Mouse (Mus musculus) CH12.LX (cell line): ENCODE results near the gene Hnrnpa0. TPM values are rescaled to one million over a fixed set of nuclear protein-coding genes. Genes with fewer than 3 reads are reported as not detected.

Experiments used
- DNase-seq: peaks from one replicate; pipeline ENCODE4 v3.0.0-alpha.2; 2013; ENCODE audit errors: extremely low read depth
- H3K27ac ChIP-seq: 2 replicates; pipeline ENCODE4 v1.5.1; 2012; ENCODE audit warnings: low read depth, mild to moderate bottlenecking, control low read depth, moderate library complexity; ENCODE audit not compliant: insufficient read depth
- H3K27me3 ChIP-seq: replicated peaks from 2 replicates; pipeline ENCODE3; 2012; ENCODE audit warnings: inconsistent platforms
- H3K36me3 ChIP-seq, 2 experiments: replicated peaks in 1 of 2; 2 replicates each; pipeline versions ENCODE3 to v1.6.1; 2012; ENCODE audit warnings: inconsistent platforms in 1 of 2, low read length in 1 of 2, mild to moderate bottlenecking in 1 of 2, mixed read lengths in 1 of 2, moderate library complexity in 1 of 2; ENCODE audit not compliant: control insufficient read depth in 1 of 2, insufficient read depth in 1 of 2
- H3K4me1 ChIP-seq, 2 experiments: 2 replicates each; pipeline ENCODE4 v1.6.1; 2012; ENCODE audit warnings: inconsistent platforms in 1 of 2, moderate library complexity in 1 of 2; ENCODE audit not compliant: insufficient read depth in 2 of 2, control insufficient read depth in 1 of 2
- H3K4me2 ChIP-seq: 2 replicates; pipeline ENCODE4 v1.6.1; 2012; ENCODE audit warnings: low read depth, mild to moderate bottlenecking, control low read depth; ENCODE audit not compliant: poor library complexity, insufficient read depth, severe bottlenecking
- H3K4me3 ChIP-seq, 3 experiments: fragments of 150-350 bp in 1 of 3; sonication (generic) in 1 of 3; replicated peaks in 1 of 3; 2 replicates each; pipeline versions ENCODE3 to v1.5.1; 2011 to 2012; ENCODE audit warnings: low read depth in 2 of 3, low read length in 2 of 3, mild to moderate bottlenecking in 2 of 3, moderate library complexity in 2 of 3, control low read depth in 1 of 3, improper control_type of control experiment in 1 of 3, inconsistent platforms in 1 of 3, mixed read lengths in 1 of 3; ENCODE audit not compliant: poor library complexity in 1 of 3
- H3K79me2 ChIP-seq: replicated peaks from 2 replicates; pipeline ENCODE4 v1.6.1; 2012; ENCODE audit warnings: mild to moderate bottlenecking, moderate library complexity; ENCODE audit not compliant: control insufficient read depth, poor library complexity, insufficient read depth, severe bottlenecking; ENCODE audit errors: extremely low read depth
- H3K9ac ChIP-seq: 2 replicates; pipeline ENCODE4 v1.6.1; 2012; ENCODE audit warnings: low read depth, mild to moderate bottlenecking, control low read depth, moderate library complexity; ENCODE audit not compliant: insufficient read depth
- H3K9me3 ChIP-seq: replicated peaks from 2 replicates; pipeline ENCODE3; 2012; ENCODE audit warnings: low read length, inconsistent platforms, mixed read lengths
- BHLHE40 ChIP-seq: IDR thresholded peaks from 2 replicates; pipeline ENCODE4 v1.6.1; 2011; ENCODE audit warnings: mild to moderate bottlenecking, low read depth, low read length, improper control_type of control experiment
- CHD1 ChIP-seq: IDR thresholded peaks from 2 replicates; pipeline ENCODE4 v1.6.1; 2012; ENCODE audit warnings: low read depth, low read length, improper control_type of control experiment, inconsistent platforms
- CTCF ChIP-seq, 2 experiments: IDR thresholded peaks in 1 of 2; conservative IDR thresholded peaks in 1 of 2; 2 replicates each; pipeline ENCODE4 v1.5.1; 2011 to 2012; ENCODE audit warnings: low read depth in 2 of 2, low read length in 2 of 2, improper control_type of control experiment in 1 of 2, inconsistent platforms in 1 of 2, mild to moderate bottlenecking in 1 of 2, moderate library complexity in 1 of 2
- E2F4 ChIP-seq: IDR thresholded peaks from 2 replicates; pipeline ENCODE4 v1.6.1; 2011; ENCODE audit warnings: low read depth, low read length, improper control_type of control experiment; ENCODE audit not compliant: insufficient replicate concordance
- ELF1 ChIP-seq: IDR thresholded peaks from 2 replicates; pipeline ENCODE4 v1.6.1; 2014; ENCODE audit warnings: low read depth, mild to moderate bottlenecking, inconsistent platforms, low read length, improper control_type of control experiment
- EP300 ChIP-seq: IDR thresholded peaks from 2 replicates; pipeline ENCODE4 v1.6.1; 2011; ENCODE audit warnings: low read length, improper control_type of control experiment
- ETS1 ChIP-seq: conservative IDR thresholded peaks from 2 replicates; pipeline ENCODE4 v1.6.1; 2012; ENCODE audit warnings: low read depth, mild to moderate bottlenecking, inconsistent platforms, low read length, improper control_type of control experiment, moderate library complexity
- IRF4 ChIP-seq: IDR thresholded peaks from 2 replicates; pipeline ENCODE4 v1.6.1; 2014; ENCODE audit warnings: low read depth, mild to moderate bottlenecking, inconsistent platforms, low read length, improper control_type of control experiment
- JUN ChIP-seq: IDR thresholded peaks from 2 replicates; pipeline ENCODE4 v1.6.1; 2011; ENCODE audit warnings: low read depth, mild to moderate bottlenecking, low read length, improper control_type of control experiment, moderate library complexity; ENCODE audit not compliant: insufficient read depth
- JUND ChIP-seq: conservative IDR thresholded peaks from 2 replicates; pipeline ENCODE4 v1.6.1; 2011; ENCODE audit warnings: low read depth, low read length, improper control_type of control experiment
- KAT2A ChIP-seq: IDR thresholded peaks from 2 replicates; pipeline ENCODE4 v1.6.1; 2012; ENCODE audit warnings: low read length, improper control_type of control experiment, inconsistent platforms; ENCODE audit not compliant: insufficient replicate concordance
- MAX ChIP-seq: IDR thresholded peaks from 2 replicates; pipeline ENCODE4 v1.6.1; 2011; ENCODE audit warnings: low read length, improper control_type of control experiment
- MAZ ChIP-seq: IDR thresholded peaks from 2 replicates; pipeline ENCODE4 v1.6.1; 2012; ENCODE audit warnings: low read depth, mild to moderate bottlenecking, inconsistent platforms, low read length, improper control_type of control experiment, moderate library complexity
- MEF2A ChIP-seq: IDR thresholded peaks from 2 replicates; pipeline ENCODE4 v1.6.1; 2014; ENCODE audit warnings: low read depth, mild to moderate bottlenecking, inconsistent platforms, low read length, improper control_type of control experiment, borderline replicate concordance
- MXI1 ChIP-seq: IDR thresholded peaks from 2 replicates; pipeline ENCODE4 v1.6.1; 2011; ENCODE audit warnings: mild to moderate bottlenecking, low read depth, low read length, improper control_type of control experiment
- MYC ChIP-seq: IDR thresholded peaks from 2 replicates; pipeline ENCODE4 v1.6.1; 2011; ENCODE audit warnings: low read depth, mild to moderate bottlenecking, improper control_type of control experiment, low read length
- NELFE ChIP-seq: IDR thresholded peaks from 2 replicates; pipeline ENCODE4 v1.6.1; 2011; ENCODE audit warnings: low read depth, low read length, improper control_type of control experiment
- NRF1 ChIP-seq: IDR thresholded peaks from 2 replicates; pipeline ENCODE4 v1.6.1; 2014; ENCODE audit warnings: low read depth, mild to moderate bottlenecking, inconsistent platforms, low read length, improper control_type of control experiment, moderate library complexity
- POLR2A ChIP-seq: IDR thresholded peaks from 2 replicates; pipeline ENCODE4 v1.6.1; 2011; ENCODE audit warnings: low read depth, mild to moderate bottlenecking, improper control_type of control experiment, low read length
- RAD21 ChIP-seq: IDR thresholded peaks from 2 replicates; pipeline ENCODE4 v1.6.1; 2011; ENCODE audit warnings: low read depth, mild to moderate bottlenecking, low read length, improper control_type of control experiment, moderate library complexity
- RCOR1 ChIP-seq: conservative IDR thresholded peaks from 2 replicates; pipeline ENCODE4 v1.6.1; 2012; ENCODE audit warnings: low read depth, mild to moderate bottlenecking, inconsistent platforms, low read length, improper control_type of control experiment
- SIN3A ChIP-seq: IDR thresholded peaks from 2 replicates; pipeline ENCODE4 v1.6.1; 2012; ENCODE audit warnings: low read length, improper control_type of control experiment, inconsistent platforms
- SMC3 ChIP-seq: IDR thresholded peaks from 2 replicates; pipeline ENCODE4 v1.6.1; 2011; ENCODE audit warnings: low read depth, low read length, improper control_type of control experiment
- TBP ChIP-seq: conservative IDR thresholded peaks from 2 replicates; pipeline ENCODE4 v1.6.1; 2011; ENCODE audit warnings: low read depth, low read length, improper control_type of control experiment
- TCF12 ChIP-seq: IDR thresholded peaks from 2 replicates; pipeline ENCODE4 v1.6.1; 2014; ENCODE audit warnings: low read depth, mild to moderate bottlenecking, inconsistent platforms, low read length, improper control_type of control experiment
- UBTF ChIP-seq: IDR thresholded peaks from 2 replicates; pipeline ENCODE4 v1.6.1; 2012; ENCODE audit warnings: low read depth, mild to moderate bottlenecking, inconsistent platforms, low read length, improper control_type of control experiment, moderate library complexity
- ZC3H11A ChIP-seq: IDR thresholded peaks from 2 replicates; pipeline ENCODE4 v1.6.1; 2012; ENCODE audit warnings: low read depth, mild to moderate bottlenecking, inconsistent platforms, low read length, improper control_type of control experiment
- ZMIZ1 ChIP-seq: IDR thresholded peaks from 2 replicates; pipeline ENCODE4 v1.6.1; 2012; ENCODE audit warnings: low read depth, mild to moderate bottlenecking, inconsistent platforms, low read length, improper control_type of control experiment
- dilution Hi-C: fragments of 300-500 bp; cut with MboI; formaldehyde crosslinking; loops from 2 replicates; pipeline ENCODE4 v1.14.3; 2020; ENCODE audit warnings: low sequenced_read_pairs; ENCODE audit not compliant: extremely low pct_unique_long_range_greater_than_20kb, extremely low pct_ligation_motif_present
- in situ Hi-C: fragments of 300-500 bp; cut with MboI; formaldehyde crosslinking; loops from 3 replicates; pipeline ENCODE4 v1.14.3; 2019; ENCODE audit warnings: low sequenced_read_pairs, low pct_ligation_motif_present, low pct_unique_long_range_greater_than_20kb, mixed read lengths
- polyA plus RNA-seq: library from polyadenylated mRNA; unstranded; fragments of >175 nt; gene quantifications from 2 replicates; pipeline ENCODE4 v1.2.1, GENCODE M21; 2012; ENCODE audit warnings: low read depth; ENCODE audit not compliant: insufficient read length
- total RNA-seq, 2 experiments: library from RNA; depleted of rRNA; stranded (reverse); fragments of 300-350 nt in 1 of 2; fragments of >200 nt in 1 of 2; gene quantifications; 2 replicates each; pipeline ENCODE4 v1.2.3; 2012 to 2014

Hnrnpa0 gene
- total and polyA plus RNA-seq, 3 experiments, result 104 to 139 (median 126) TPM

- Histone ChIP-seq H3K79me2 (peaks cover 5% of the 10 kb centered on the region; the same call in 1 of the 2 replicates), H3K4me1 (peaks cover 0 to 21% of the 10 kb centered on the region in 2 experiments; a peak in 2 of 4 replicates), H3K27ac (peak overlapping the region; percentile 49; the same call in 1 of the 2 replicates), H3K4me3 (peak overlapping the region; percentile 81 to 99 (median 91)), H3K36me3 (peaks cover 24 to 36% of the 10 kb centered on the region in 2 experiments), H3K4me2 (peak overlapping the region; percentile 81), H3K27me3 (no peaks in the 10 kb centered on the region), H3K9ac (peak overlapping the region; percentile 62), H3K9me3 (peaks cover 17% of the 10 kb centered on the region)
- in situ Hi-C loops (loop anchor here (10.0 kb wide), 2 partner anchors 226 to 386 kb away; partner anchors contain the start of gene 2210016F16Rik), dilution Hi-C loops (no loop called here)
- peak; percentile 32; the same call in 1 of the 2 replicates for TF ChIP-seq CHD1
- TF ChIP-seq NELFE, result peak; percentile 65
- peak; percentile 89 for TF ChIP-seq SIN3A
- peak; percentile 89 for TF ChIP-seq RAD21
- TF ChIP-seq MEF2A, result 0 out of 2 replicates have a peak, but pooled peaks have one; percentile 42
- TF ChIP-seq NRF1, result 0 out of 2 replicates have a peak, but pooled peaks have one; percentile 3
- TF ChIP-seq MXI1, result peak; percentile 78; the same call in 1 of the 2 replicates
- TF ChIP-seq UBTF, result no peak
- TF ChIP-seq E2F4, result no peak
- TF ChIP-seq KAT2A, result no peak
- TF ChIP-seq BHLHE40, result peak; percentile 86
- peak; percentile 69 for TF ChIP-seq SMC3
- peak; percentile 40; the same call in 1 of the 2 replicates for TF ChIP-seq ETS1
- TF ChIP-seq ELF1, result peak; percentile 49; the same call in 1 of the 2 replicates
- TF ChIP-seq EP300, result peak; percentile 28; the same call in 1 of the 2 replicates
- TF ChIP-seq ZMIZ1, result no peak
- TF ChIP-seq POLR2A, result no peak
- peak; percentile 40; the same call in 1 of the 2 replicates for TF ChIP-seq MAZ
- peak; percentile 15; the same call in 1 of the 2 replicates for TF ChIP-seq ZC3H11A
- peak; percentile 46; the same call in 1 of the 2 replicates for TF ChIP-seq MYC
- TF ChIP-seq JUN, result no peak
- peak; percentile 88 to 97 for TF ChIP-seq CTCF (conservative IDR thresholded peaks at IDR 0.05 in 1 of 2, IDR thresholded peaks at IDR 0.05 in 1 of 2; ENCODE audit: low read depth in 2 of 2, low read length in 2 of 2)
- peak; percentile 42 for TF ChIP-seq IRF4
- TF ChIP-seq RCOR1, result 0 out of 2 replicates have a peak, but pooled peaks have one; percentile 56
- 0 out of 2 replicates have a peak, but pooled peaks have one; percentile 9 for TF ChIP-seq JUND
- TF ChIP-seq TCF12, result peak; percentile 54; the same call in 1 of the 2 replicates
- TF ChIP-seq MAX, result peak; percentile 70
- TF ChIP-seq TBP, result no peak
- DNase-seq, result peak; percentile 96
Measured at GRCm38 (mm10) chr13:58158099-58158912, 29.9 kb upstream of the Hnrnpa0 start.
